Mouse (Mus musculus) ES-E14 (cell line): ENCODE measurements around the gene Dlx3.

Experiments
- CHD2 ChIP-seq: IDR thresholded peaks from 2 replicates; pipeline ENCODE4 v1.6.1; 2014; ENCODE audit warnings: mild to moderate bottlenecking, low read depth, low read length, inconsistent platforms
- HCFC1 ChIP-seq: IDR thresholded peaks from 2 replicates; pipeline ENCODE4 v1.6.1; 2012; ENCODE audit warnings: low read length, inconsistent platforms, borderline replicate concordance; ENCODE audit not compliant: insufficient read depth
- MAFK ChIP-seq: IDR thresholded peaks from 2 replicates; pipeline ENCODE4 v1.6.1; 2014; ENCODE audit warnings: mild to moderate bottlenecking, low read depth, low read length, inconsistent platforms; ENCODE audit not compliant: insufficient read depth
- ZC3H11A ChIP-seq: IDR thresholded peaks from 2 replicates; pipeline ENCODE4 v1.6.1; 2012; ENCODE audit warnings: low read depth, mild to moderate bottlenecking, inconsistent platforms, low read length, borderline replicate concordance
- ZNF384 ChIP-seq: IDR thresholded peaks from 2 replicates; pipeline ENCODE4 v1.6.1; 2012; ENCODE audit warnings: low read depth, low read length, inconsistent platforms

DNA sequence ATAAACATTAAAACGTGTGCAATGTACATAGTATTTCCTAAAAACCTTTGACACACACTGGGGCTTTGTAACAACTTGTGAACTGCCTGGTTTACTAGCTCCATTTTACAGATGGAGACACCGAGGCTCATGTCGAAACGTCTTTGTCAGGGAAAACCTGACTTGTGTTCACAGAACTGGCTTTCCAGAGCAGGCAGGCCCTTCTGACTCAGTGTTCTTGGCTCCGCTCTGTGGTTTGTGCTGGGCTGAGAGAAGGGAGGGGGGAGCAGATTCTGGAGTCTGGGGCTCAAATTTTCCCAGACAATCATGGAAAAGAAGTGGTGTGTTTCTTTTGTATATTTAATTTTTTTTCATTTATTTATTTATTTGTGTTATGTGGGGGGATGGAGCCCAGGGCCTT, 33.8 kb downstream of the Dlx3 start:
- TF ChIP-seq HCFC1 (no peak), CHD2 (no peak), MAFK (no peak), ZC3H11A (no peak), ZNF384 (no peak)
